Mouse (Mus musculus) lung, adult 2 months (tissue): Measurements from ENCODE around the gene Gns. TPM values are rescaled to one million over a fixed set of nuclear protein-coding genes. Genes with fewer than 3 reads are reported as not detected.

Source experiments
- DNase-seq: peaks from one replicate; pipeline ENCODE4 v3.0.0; 2022
- H3K4me1 ChIP-seq: fragments of 200-500 bp; 2 replicates; pipeline ENCODE4 v1.6.1; 2011; ENCODE audit warnings: low read length; ENCODE audit not compliant: control insufficient read depth, insufficient read depth
- H3K4me3 ChIP-seq: fragments of 200-500 bp; replicated peaks from 2 replicates; pipeline ENCODE3; 2011; ENCODE audit warnings: low read depth, mild to moderate bottlenecking, control low read depth, low read length; ENCODE audit errors: extremely low read depth
- CTCF ChIP-seq: fragments of 200-500 bp; IDR thresholded peaks from 2 replicates; pipeline ENCODE4 v1.5.1; 2011; ENCODE audit warnings: mild to moderate bottlenecking, low read length, control low read depth; ENCODE audit not compliant: insufficient read depth
- POLR2A ChIP-seq: fragments of 200-500 bp; IDR thresholded peaks from 2 replicates; pipeline ENCODE4 v1.6.1; 2011; ENCODE audit warnings: low read depth, mild to moderate bottlenecking, control low read depth, low read length, borderline replicate concordance; ENCODE audit errors: extremely low read depth
- WGBS: fragments of 180-500 bp; shearing (Covaris S2); methylation state at CpG from one replicate; pipeline ENCODE4 v1.1.7; 2018; 5-methylcytosine and 5-hydroxymethylcytosine counted together
- polyA plus RNA-seq: library from polyadenylated mRNA; depleted of rRNA; stranded (reverse); fragments of >200 nt; gene quantifications from 2 replicates; pipeline ENCODE4 v1.2.3, GENCODE M21; 2012

Gns gene
- polyA plus RNA-seq, 1 experiment: 149 TPM

- DNase-seq: no peak
- 23% methylated on average over 15 of the region's 15 CpGs for WGBS
- H3K4me1 ChIP-seq: peaks cover 10% of the 10 kb centered on the region; the same call in 1 of the 2 replicates
- TF ChIP-seq CTCF (no peak), POLR2A (no peak)
- no peak overlapping the region for H3K4me3 ChIP-seq
Observed at GRCm38 (mm10) chr10:121364306-121364705, 584 bp upstream of the Gns start.

GRCm38 (mm10) chr10:121365781-121366272, 937 bp downstream of the Gns start:
- H3K4me3 ChIP-seq: peak overlapping the region; percentile 82
- WGBS: 4% methylated on average over 9 of the region's 9 CpGs
- no peak for DNase-seq
- H3K4me1 ChIP-seq: peaks cover 10% of the 10 kb centered on the region; the same call in 1 of the 2 replicates
- no peak for TF ChIP-seq CTCF
- no peak for TF ChIP-seq POLR2A

- Histone ChIP-seq H3K4me3 (no peak overlapping the region), H3K4me1 (peaks cover 10% of the 10 kb centered on the region; the same call in 1 of the 2 replicates)
- WGBS: 68% methylated on average over 13 of the region's 13 CpGs
- no peak for DNase-seq
- TF ChIP-seq POLR2A (no peak), CTCF (no peak)
Observed at GRCm38 (mm10) chr10:121367271-121367670, 2.4 kb downstream of the Gns start.

- no peak for DNase-seq
- peaks cover 10% of the 10 kb centered on the region; the same call in 1 of the 2 replicates for H3K4me1 ChIP-seq
- TF ChIP-seq POLR2A (no peak), CTCF (no peak)
- 67% methylated on average over 9 of the region's 9 CpGs for WGBS
- H3K4me3 ChIP-seq: no peak overlapping the region
Observed at GRCm38 (mm10) chr10:121367780-121368179, 2.9 kb downstream of the Gns start.

- Histone ChIP-seq H3K4me1 (peaks cover 10% of the 10 kb centered on the region; the same call in 1 of the 2 replicates), H3K4me3 (no peak overlapping the region)
- WGBS: 60% methylated on average over 18 of the region's 18 CpGs
- DNase-seq: no peak
- TF ChIP-seq CTCF: no peak
- TF ChIP-seq POLR2A: no peak
Observed at GRCm38 (mm10) chr10:121368783-121369465, 4.0 kb downstream of the Gns start.

GRCm38 (mm10) chr10:121370777-121371176, 5.9 kb downstream of the Gns start:
- DNase-seq: no peak
- peaks cover 11% of the 10 kb centered on the region; the same call in 1 of the 2 replicates for H3K4me1 ChIP-seq
- 93% methylated on average over 6 of the region's 6 CpGs for WGBS
- no peak overlapping the region for H3K4me3 ChIP-seq
- TF ChIP-seq CTCF (peak; percentile 46), POLR2A (no peak)

GRCm38 (mm10) chr10:121374013-121374412, 9.1 kb downstream of the Gns start:
- 74% methylated on average over 12 of the region's 12 CpGs for WGBS
- H3K4me1 ChIP-seq: 0 out of 2 replicates have a peak, but pooled peaks cover 4% of the 10 kb centered on the region
- DNase-seq: no peak
- no peak for TF ChIP-seq CTCF
- TF ChIP-seq POLR2A: no peak
- no peak overlapping the region for H3K4me3 ChIP-seq

GRCm38 (mm10) chr10:121374693-121375620, 10.1 kb downstream of the Gns start:
- no peak for DNase-seq
- Histone ChIP-seq H3K4me1 (0 out of 2 replicates have a peak, but pooled peaks cover 4% of the 10 kb centered on the region), H3K4me3 (no peak overlapping the region)
- TF ChIP-seq POLR2A (no peak), CTCF (no peak)
- WGBS: 73% methylated on average over 17 of the region's 17 CpGs

GRCm38 (mm10) chr10:121375649-121376493, 11.0 kb downstream of the Gns start:
- Histone ChIP-seq H3K4me1 (0 out of 2 replicates have a peak, but pooled peaks cover 4% of the 10 kb centered on the region), H3K4me3 (no peak overlapping the region)
- no peak for DNase-seq
- no peak for TF ChIP-seq CTCF
- TF ChIP-seq POLR2A: no peak
- WGBS: 79% methylated on average over 24 of the region's 24 CpGs
